ENCODE assay signal across 9 mouse cellular contexts in the genomic region with DNA sequence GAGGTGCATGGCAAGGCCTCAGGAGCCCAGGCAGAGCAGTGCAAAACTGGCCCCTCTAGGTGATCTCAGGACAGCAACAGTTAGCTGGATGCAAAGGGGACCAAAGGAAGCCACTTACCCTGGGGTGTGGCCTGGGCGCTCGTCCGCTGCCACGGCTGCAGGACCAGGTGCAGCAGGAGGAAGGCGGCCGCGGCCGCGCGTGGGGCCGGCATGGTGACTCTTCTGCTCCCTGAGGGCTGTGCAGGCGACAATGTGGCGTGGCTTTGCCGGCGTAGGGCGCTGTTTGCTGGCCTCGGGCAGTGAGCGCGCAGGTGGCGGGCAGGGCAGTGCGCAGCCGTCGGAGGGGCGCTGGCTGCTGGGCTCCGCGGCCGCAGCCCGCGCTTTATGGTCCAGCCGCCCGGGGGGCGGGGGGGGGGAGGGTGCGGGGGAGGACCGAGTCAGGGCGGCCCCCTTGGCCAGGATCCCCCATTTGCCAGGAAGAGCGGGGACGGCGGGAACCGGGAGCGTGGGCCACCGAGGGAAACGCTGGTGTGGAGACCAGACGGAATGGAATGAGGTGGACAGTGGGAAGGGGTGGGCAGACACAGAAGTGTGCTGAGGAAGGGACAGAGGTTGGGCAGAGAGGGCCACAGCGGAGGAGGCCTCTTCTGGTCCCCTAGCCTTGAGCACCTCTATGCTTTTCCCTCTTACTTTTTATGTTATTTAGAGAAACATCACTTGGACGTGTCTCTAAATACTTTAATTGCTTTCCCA. TPM values are rescaled to one million over a fixed set of nuclear protein-coding genes. Genes with fewer than 3 reads are reported as not detected.
DNase-seq lines count a peak whose midpoint lies in the region; ATAC-seq lines count a peak whose summit lies in the region.
"Had no signal": no experiment of that assay in that cellular context is flagged by ENCODE, and none has a peak within 500 bp of the region (broad histone marks: within the 10 kb centered on the region; RNA-seq: fewer than 3 reads in every experiment).

A gene (minus strand): TSS at position 357 of the 753 bp plus-strand sequence.

- H3K9ac ChIP-seq in embryonic facial prominence, embryonic 13.5 days = peak within 1 kb of the TSS; percentile 59; the same call in 1 of the 2 replicates
- no peak within 1 kb of the TSS; the same call in 1 of the 2 replicates for H3K9ac ChIP-seq in liver, embryonic 12.5 days
- H3K9ac ChIP-seq in stomach, embryonic 14.5 days (replicated peaks; ENCODE audit: low read depth, low read length) = no peak within 1 kb of the TSS

- H3K4me2 ChIP-seq in embryonic facial prominence, embryonic 13.5 days = peak within 1 kb of the TSS; percentile 75
- H3K4me2 ChIP-seq in liver, embryonic 12.5 days = peak within 1 kb of the TSS; percentile 55
- peak within 1 kb of the TSS; percentile 52 for H3K4me2 ChIP-seq in stomach, embryonic 14.5 days (replicated peaks; ENCODE audit: low read depth, low read length)

- H3K4me3 ChIP-seq in embryonic facial prominence, embryonic 13.5 days = peak within 1 kb of the TSS; percentile 45
- H3K4me3 ChIP-seq in liver, embryonic 12.5 days = peak within 1 kb of the TSS; percentile 27
- H3K4me3 ChIP-seq in stomach, embryonic 14.5 days (ENCODE audit: low read depth, low read length) = peak within 1 kb of the TSS; percentile 27

- peak; percentile 4 for DNase-seq in kidney, adult 18-20 months
- no peak for DNase-seq in kidney, postnatal 14 days
- peak; percentile 49 for DNase-seq in heart, postnatal 4 days
- DNase-seq in spleen, adult 12 weeks (ENCODE audit: low spot score) = no peak
- no peak for DNase-seq in right cerebral cortex, postnatal 4 days

- WGBS in embryonic facial prominence, embryonic 13.5 days = 3% methylated on average over 40 of the region's 45 CpGs
- WGBS in liver, embryonic 12.5 days (ENCODE audit: insufficient replicate concordance) = 11% methylated on average over 43 of the region's 45 CpGs
- 9% methylated on average over 31 of the region's 45 CpGs for WGBS in stomach, embryonic 14.5 days

- peaks cover 11% of the 10 kb centered on the region for H3K4me1 ChIP-seq in embryonic facial prominence, embryonic 13.5 days
- H3K4me1 ChIP-seq in liver, embryonic 12.5 days = no peaks in the 10 kb centered on the region
- peaks cover 5% of the 10 kb centered on the region; the same call in 1 of the 2 replicates for H3K4me1 ChIP-seq in stomach, embryonic 14.5 days (ENCODE audit: control insufficient read depth, insufficient read depth, low read length)

- H3K27me3 ChIP-seq in embryonic facial prominence, embryonic 13.5 days = peaks cover 22% of the 10 kb centered on the region
- H3K27me3 ChIP-seq in liver, embryonic 12.5 days (replicated peaks) = peaks cover 53% of the 10 kb centered on the region
- peaks cover 10% of the 10 kb centered on the region; the same call in 1 of the 2 replicates for H3K27me3 ChIP-seq in stomach, embryonic 14.5 days (ENCODE audit: control insufficient read depth, insufficient read depth, low read length)

- no peak within 1 kb of the TSS for H3K27ac ChIP-seq in embryonic facial prominence, embryonic 13.5 days
- no peak within 1 kb of the TSS for H3K27ac ChIP-seq in liver, embryonic 12.5 days
- H3K27ac ChIP-seq in stomach, embryonic 14.5 days (ENCODE audit: low read length) = no peak within 1 kb of the TSS

- H3K36me3 ChIP-seq in embryonic facial prominence, embryonic 13.5 days = no peaks in the 10 kb centered on the region
- no peaks in the 10 kb centered on the region for H3K36me3 ChIP-seq in liver, embryonic 12.5 days
- no peaks in the 10 kb centered on the region for H3K36me3 ChIP-seq in stomach, embryonic 14.5 days (ENCODE audit: control insufficient read depth, insufficient read depth, low read length)

- ATAC-seq in embryonic facial prominence, embryonic 13.5 days (ENCODE audit: insufficient number of reproducible peaks, insufficient read depth, low FRiP score, low TSS enrichment, low read depth) = no peak
- no peak for ATAC-seq in liver, embryonic 12.5 days
- no peak for ATAC-seq in stomach, embryonic 14.5 days (ENCODE audit: insufficient number of reproducible peaks, insufficient read depth, low FRiP score, low read depth)
- ATAC-seq: Patski had no signal

- H3K9me3 ChIP-seq in embryonic facial prominence, embryonic 13.5 days = no peaks in the 10 kb centered on the region
- no peaks in the 10 kb centered on the region for H3K9me3 ChIP-seq in liver, embryonic 12.5 days (replicated peaks)
- no peaks in the 10 kb centered on the region for H3K9me3 ChIP-seq in stomach, embryonic 14.5 days (ENCODE audit: control insufficient read depth, low read depth, low read length)

RNA-seq across cellular contexts. Expression of the gene that starts here (rescaled TPM):
- 6.9 and 7.7 TPM in 2 replicates for polyA plus RNA-seq in embryonic facial prominence, embryonic 13.5 days (2015; fragmentation: Nextera tagmentation; extraction: Ambion mirVana)
- 10 to 100 TPM; 23.8 to 27.2 TPM for total RNA-seq in heart, postnatal 4 days (2021)
- polyA plus RNA-seq in liver, embryonic 12.5 days (2016; fragmentation: Nextera tagmentation; extraction: Ambion mirVana) = 0.13 and 0.17 TPM in 2 replicates
- polyA plus RNA-seq in stomach, embryonic 14.5 days (2014; fragmentation: Nextera tagmentation; extraction: Ambion mirVana) = 4.5 and 4.8 TPM in 2 replicates
- polyA plus RNA-seq: Patski had no signal

Comparison
In these comparisons a context has a peak if more than half of its experiments do, and no peak if none do; other contexts are left out.
1. DNase-seq: peak in kidney, adult 18-20 months (single experiment) and heart, postnatal 4 days (single experiment); none in kidney, postnatal 14 days (single experiment), spleen, adult 12 weeks (single experiment) and right cerebral cortex, postnatal 4 days (single experiment).
2. Peak in every context shown above with its lines, with median percentiles within 50 percentile points of each other: H3K4me2 ChIP-seq and H3K4me3 ChIP-seq.